17 mouse cellular contexts compared by ENCODE assay signal in the genomic region with DNA sequence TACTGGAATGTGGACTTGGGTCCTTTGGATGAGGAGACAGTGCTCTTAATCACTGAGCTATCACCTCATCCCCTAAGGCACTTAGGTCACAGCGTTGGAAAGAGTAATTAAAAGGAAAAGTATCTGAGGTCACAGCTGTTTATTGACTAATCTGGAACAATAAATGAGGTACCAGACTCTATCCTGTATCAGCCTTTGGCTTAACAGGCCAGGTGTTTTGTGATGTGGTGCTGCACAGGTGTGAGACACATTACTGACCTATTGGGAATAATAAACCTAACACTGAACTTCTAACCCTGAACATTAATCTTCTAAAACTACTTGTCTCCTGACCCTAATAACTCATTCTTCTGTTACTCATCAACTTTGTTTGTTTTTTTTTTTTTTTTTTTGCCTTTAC.
"Had no signal": no experiment of that assay in that cellular context is flagged by ENCODE, and none has a peak within 500 bp of the region (broad histone marks: within the 10 kb centered on the region; RNA-seq: fewer than 3 reads in every experiment).

No protein-coding gene starts in this region.

- DNase-seq: lung, adult 2 months; lung, postnatal 14 days; lung, postnatal 36 days; right cerebral cortex, postnatal 14 days; thymus, adult 2 months; thymus, postnatal 25 days; thymus, postnatal 4 days had no signal

- H3K4me1 ChIP-seq: midbrain, embryonic 15.5 days; stomach, embryonic 15.5 days had no signal

- H3K4me3 ChIP-seq: lung, embryonic 15.5 days; megakaryocyte, embryonic 14.5 days; midbrain, embryonic 13.5 days; midbrain, embryonic 15.5 days; neural tube, embryonic 12.5 days; stomach, embryonic 15.5 days had no signal

- H3K27me3 ChIP-seq: lung, embryonic 15.5 days; megakaryocyte, embryonic 14.5 days; midbrain, embryonic 13.5 days; midbrain, embryonic 15.5 days; neural tube, embryonic 12.5 days; stomach, embryonic 15.5 days had no signal

- H3K9me3 ChIP-seq: lung, embryonic 15.5 days; megakaryocyte, embryonic 14.5 days; midbrain, embryonic 13.5 days; midbrain, embryonic 15.5 days; neural tube, embryonic 12.5 days; stomach, embryonic 15.5 days had no signal

- H3K27ac ChIP-seq: lung, embryonic 15.5 days; macrophage; midbrain, embryonic 13.5 days; midbrain, embryonic 15.5 days; neural tube, embryonic 12.5 days; stomach, embryonic 15.5 days; stomach, postnatal 0 days had no signal

- H3K4me2 ChIP-seq: lung, embryonic 15.5 days; midbrain, embryonic 11.5 days; midbrain, embryonic 13.5 days; midbrain, embryonic 15.5 days; neural tube, embryonic 12.5 days; stomach, embryonic 15.5 days had no signal

- ATAC-seq: lung, postnatal 0 days; midbrain, embryonic 13.5 days; midbrain, embryonic 15.5 days had no signal

- H3K9ac ChIP-seq: lung, embryonic 15.5 days; midbrain, embryonic 13.5 days; midbrain, embryonic 15.5 days; neural tube, embryonic 12.5 days; stomach, embryonic 15.5 days had no signal

- H3K36me3 ChIP-seq: lung, embryonic 15.5 days; midbrain, embryonic 13.5 days; midbrain, embryonic 15.5 days; neural tube, embryonic 12.5 days; stomach, embryonic 15.5 days had no signal
